Mouse (Mus musculus) liver, embryonic 14.5 days (tissue): ENCODE measurements around the gene B4galnt1.

Experiments used
- CTCF ChIP-seq: IDR thresholded peaks from 2 replicates; pipeline ENCODE4 v1.5.1; 2016; ENCODE audit warnings: antibody characterized with exemption, low read depth, control low read depth
- EP300 ChIP-seq: IDR thresholded peaks from 2 replicates; pipeline ENCODE4 v1.6.1; 2016; ENCODE audit warnings: antibody characterized with exemption, low read depth

- TF ChIP-seq CTCF (peak; percentile 80), EP300 (no peak)
Observed at GRCm38 (mm10) chr10:127186451-127186850, 21.4 kb downstream of the B4galnt1 start.
